Mouse (Mus musculus): Measurements from ENCODE around the gene Ctdspl. TPM values are rescaled to one million over a fixed set of nuclear protein-coding genes. Genes with fewer than 3 reads are reported as not detected.

Gene Ctdspl
- 15.0 TPM for polyA plus RNA-seq (2014; fragmentation: Illumina TruSeq; extraction: RNeasy Lipid Tissue Mini Kit (QIAGEN cat#74804); ENCODE audit: low replicate concordance)

DNA sequence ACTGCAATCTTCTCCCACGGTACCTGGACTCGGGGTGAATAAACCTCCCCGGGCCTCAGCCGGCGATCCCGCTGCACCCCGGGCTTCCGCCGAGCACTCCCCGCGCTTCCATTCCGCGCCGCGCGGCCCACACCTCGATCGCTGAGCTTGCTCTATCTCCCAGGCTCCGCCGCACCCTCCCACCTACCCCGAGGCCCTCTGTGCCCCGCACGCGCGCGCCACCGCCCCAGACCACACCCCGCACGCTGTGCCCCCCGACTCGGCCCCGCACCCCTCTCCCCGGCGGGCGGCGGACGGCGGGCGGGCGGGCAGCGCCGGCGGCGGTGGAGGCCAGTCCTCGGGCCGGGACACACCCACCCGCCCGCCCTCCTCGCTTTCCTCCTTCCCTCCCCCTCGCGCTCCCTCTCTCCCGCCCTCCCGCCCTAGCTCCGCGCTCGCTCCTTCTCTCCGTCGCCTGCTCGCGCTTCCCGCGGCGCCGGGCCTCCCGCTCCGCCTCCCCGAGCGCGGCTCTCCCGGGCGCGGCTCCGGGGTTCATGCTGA, at the start of gene Ctdspl:
Gene Ctdspl (plus strand): TSS at position 343 of the 540 bp plus-strand sequence.

GRCm38 (mm10) chr9:119052154-119052944, 126.1 kb downstream of the Ctdspl start, which contains the start of gene Vill:
TSS of gene Vill (plus strand) at chr9:119052778.

Other genes starting within 250 kb of the Ctdspl start
- not detected for gene Vill, start 126.3 kb downstream of the Ctdspl start, polyA plus RNA-seq (2014; fragmentation: Illumina TruSeq; extraction: RNeasy Lipid Tissue Mini Kit (QIAGEN cat#74804); ENCODE audit: low replicate concordance)
- gene Plcd1, start 167.0 kb downstream of the Ctdspl start, polyA plus RNA-seq (2014; fragmentation: Illumina TruSeq; extraction: RNeasy Lipid Tissue Mini Kit (QIAGEN cat#74804); ENCODE audit: low replicate concordance), result 0.41 TPM
- gene Dlec1, start 176.0 kb downstream of the Ctdspl start, polyA plus RNA-seq (2014; fragmentation: Illumina TruSeq; extraction: RNeasy Lipid Tissue Mini Kit (QIAGEN cat#74804); ENCODE audit: low replicate concordance), result not detected
- gene Acaa1b, start 230.6 kb downstream of the Ctdspl start, polyA plus RNA-seq (2014; fragmentation: Illumina TruSeq; extraction: RNeasy Lipid Tissue Mini Kit (QIAGEN cat#74804); ENCODE audit: low replicate concordance), result 0.26 TPM
- not detected for gene Gm47289, start 232.7 kb downstream of the Ctdspl start, polyA plus RNA-seq (2014; fragmentation: Illumina TruSeq; extraction: RNeasy Lipid Tissue Mini Kit (QIAGEN cat#74804); ENCODE audit: low replicate concordance)